Comparison of ENCODE assay signal across 8 mouse cellular contexts in the genomic region with DNA sequence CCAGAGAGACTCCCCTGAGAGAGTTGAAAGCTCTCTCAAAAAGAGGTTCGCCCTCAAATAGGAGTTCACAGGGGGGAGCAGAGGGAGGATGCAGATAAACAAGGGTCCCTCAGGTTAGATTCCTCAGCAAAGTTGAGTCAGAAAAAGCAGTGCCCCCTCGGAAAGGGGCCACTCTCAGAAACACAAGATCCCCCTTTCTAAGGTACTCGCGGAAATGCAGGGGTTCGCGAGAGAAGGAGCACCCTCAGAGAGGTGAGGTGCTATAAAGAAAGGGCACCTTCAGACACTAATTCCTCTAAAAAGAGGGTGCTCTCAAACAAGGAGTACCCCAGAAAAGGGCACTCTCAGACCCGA. TPM values are rescaled to one million over a fixed set of nuclear protein-coding genes. Genes with fewer than 3 reads are reported as not detected.
DNase-seq lines count a peak whose midpoint lies in the region; ATAC-seq and TF ChIP-seq lines count a peak whose summit lies in the region.

No protein-coding gene starts in this region.

- intact Hi-C loops in left cerebral cortex, postnatal 4 days (cut with DNase I), result no loop called here

- under 1% methylated on average over 7 of the region's 7 CpGs for WGBS in kidney, postnatal 0 days
- under 1% methylated on average over 7 of the region's 7 CpGs for WGBS in hindbrain, embryonic 13.5 days
- 0% methylated on average over 7 of the region's 7 CpGs for WGBS in midbrain, embryonic 14.5 days

- peak overlapping the region; percentile 90 for H3K9ac ChIP-seq in kidney, postnatal 0 days (ENCODE audit: low read depth, low read length)
- H3K9ac ChIP-seq in hindbrain, embryonic 13.5 days, result peak overlapping the region; percentile 82
- peak overlapping the region; percentile 64 for H3K9ac ChIP-seq in midbrain, embryonic 14.5 days (replicated peaks; ENCODE audit: low read length)

- no peak for DNase-seq in kidney, postnatal 0 days (ENCODE audit: low spot score)
- no peak for DNase-seq in kidney, adult 18-20 months
- DNase-seq in midbrain, embryonic 14.5 days, result peak; percentile 8
- DNase-seq in yolk sac, embryonic 10.5 days (ENCODE audit: low spot score), result no peak
- no peak for DNase-seq in left cerebral cortex, postnatal 4 days
- DNase-seq in frontal cortex, postnatal 25 days (ENCODE audit: low spot score in 2 of 2), result no peak

- H3K4me3 ChIP-seq in kidney, postnatal 0 days (replicated peaks; ENCODE audit: low read depth, low read length), result peak overlapping the region; percentile 98
- H3K4me3 ChIP-seq in brown adipose tissue, adult 24 weeks (ENCODE audit: insufficient read depth, low read depth, low read length), result peak overlapping the region; percentile 70
- H3K4me3 ChIP-seq in hindbrain, embryonic 13.5 days, result peak overlapping the region; percentile 89
- peak overlapping the region; percentile 95 for H3K4me3 ChIP-seq in midbrain, embryonic 14.5 days (replicated peaks; ENCODE audit: low read depth, low read length)

- peaks cover 4% of the 10 kb centered on the region; the same call in 1 of the 2 replicates for H3K4me1 ChIP-seq in kidney, postnatal 0 days (replicated peaks; ENCODE audit: insufficient read depth, low read length)
- 0 out of 2 replicates have a peak, but pooled peaks cover 4% of the 10 kb centered on the region for H3K4me1 ChIP-seq in brown adipose tissue, adult 24 weeks (ENCODE audit: control insufficient read depth, insufficient read depth, insufficient read length, low read length)
- peaks cover 27% of the 10 kb centered on the region for H3K4me1 ChIP-seq in hindbrain, embryonic 13.5 days (replicated peaks)
- peaks cover 10% of the 10 kb centered on the region; the same call in 1 of the 2 replicates for H3K4me1 ChIP-seq in midbrain, embryonic 14.5 days (ENCODE audit: control insufficient read depth, insufficient read depth, low read length)

- no peaks in the 10 kb centered on the region for H3K36me3 ChIP-seq in kidney, postnatal 0 days (ENCODE audit: insufficient read depth, low read length)
- peaks cover 7% of the 10 kb centered on the region for H3K36me3 ChIP-seq in hindbrain, embryonic 13.5 days
- H3K36me3 ChIP-seq in midbrain, embryonic 14.5 days (ENCODE audit: control insufficient read depth, insufficient read depth, low read length), result peaks cover 8% of the 10 kb centered on the region; the same call in 1 of the 2 replicates

- ATAC-seq in kidney, postnatal 0 days (replicated peaks; ENCODE audit: low FRiP score, low read depth), result no peak
- no peak for ATAC-seq in hindbrain, embryonic 13.5 days (ENCODE audit: low FRiP score)
- no peak for ATAC-seq in midbrain, embryonic 14.5 days (ENCODE audit: low FRiP score, low TSS enrichment)

- peak overlapping the region; percentile 91 for H3K4me2 ChIP-seq in kidney, postnatal 0 days (ENCODE audit: low read length)
- H3K4me2 ChIP-seq in hindbrain, embryonic 13.5 days, result peak overlapping the region; percentile 80
- H3K4me2 ChIP-seq in midbrain, embryonic 14.5 days (ENCODE audit: low read length), result peak overlapping the region; percentile 88

- no peak for TF ChIP-seq CTCF in kidney, postnatal 0 days (IDR thresholded peaks at IDR 0.05; ENCODE audit: low read depth)

- no peaks in the 10 kb centered on the region for H3K27me3 ChIP-seq in kidney, postnatal 0 days (ENCODE audit: insufficient read depth, low read length)
- H3K27me3 ChIP-seq in hindbrain, embryonic 13.5 days, result no peaks in the 10 kb centered on the region
- H3K27me3 ChIP-seq in midbrain, embryonic 14.5 days (ENCODE audit: control insufficient read depth, insufficient read depth, low read length), result no peaks in the 10 kb centered on the region

- peak overlapping the region; percentile 94 for H3K27ac ChIP-seq in kidney, postnatal 0 days
- H3K27ac ChIP-seq in brown adipose tissue, adult 24 weeks (replicated peaks; ENCODE audit: low read depth, low read length), result no peak overlapping the region
- peak overlapping the region; percentile 90 for H3K27ac ChIP-seq in hindbrain, embryonic 13.5 days
- H3K27ac ChIP-seq in midbrain, embryonic 14.5 days (replicated peaks; ENCODE audit: low read depth, low read length), result peak overlapping the region; percentile 86

- H3K9me3 ChIP-seq in kidney, postnatal 0 days (replicated peaks; ENCODE audit: low read length), result no peaks in the 10 kb centered on the region
- H3K9me3 ChIP-seq in hindbrain, embryonic 13.5 days, result no peaks in the 10 kb centered on the region
- H3K9me3 ChIP-seq in midbrain, embryonic 14.5 days (ENCODE audit: control insufficient read depth, low read length), result no peaks in the 10 kb centered on the region

RNA-seq across cellular contexts. Expression of gene Gatad2a, which starts 0.8 kb away (rescaled TPM):
- 41.7 and 49.5 TPM in 2 replicates for polyA plus RNA-seq in kidney, postnatal 0 days (2015; fragmentation: Nextera tagmentation; extraction: Ambion mirVana)
- polyA plus RNA-seq in brown adipose tissue, adult 24 weeks (2012; ENCODE audit: insufficient read depth, insufficient read length, missing spikeins), result 33.7 and 35.6 TPM in 2 replicates
- polyA plus RNA-seq in hindbrain, embryonic 13.5 days (2015; fragmentation: Nextera tagmentation; extraction: Ambion mirVana), result 25.0 and 26.6 TPM in 2 replicates
- 22.6 and 28.1 TPM in 2 replicates for polyA plus RNA-seq in midbrain, embryonic 14.5 days (2014; fragmentation: Nextera tagmentation; extraction: Ambion mirVana)
- total RNA-seq in left cerebral cortex, postnatal 4 days (2021), result 10 to 100 TPM; 41.9 to 44.8 TPM

RNA-seq across cellular contexts. Expression of gene Mau2, which starts 47.1 kb away (rescaled TPM):
- 33.8 and 36.8 TPM in 2 replicates for polyA plus RNA-seq in kidney, postnatal 0 days (2015; fragmentation: Nextera tagmentation; extraction: Ambion mirVana)
- 12.3 and 16.4 TPM in 2 replicates for polyA plus RNA-seq in brown adipose tissue, adult 24 weeks (2012; ENCODE audit: insufficient read depth, insufficient read length, missing spikeins)
- 72.0 and 80.7 TPM in 2 replicates for polyA plus RNA-seq in hindbrain, embryonic 13.5 days (2015; fragmentation: Nextera tagmentation; extraction: Ambion mirVana)
- 65.2 and 76.3 TPM in 2 replicates for polyA plus RNA-seq in midbrain, embryonic 14.5 days (2014; fragmentation: Nextera tagmentation; extraction: Ambion mirVana)
- 10 to 100 TPM; 87.6 to 88.9 TPM for total RNA-seq in left cerebral cortex, postnatal 4 days (2021)

RNA-seq across cellular contexts. Expression of gene Sugp1, which starts 47.2 kb away (rescaled TPM):
- 33.2 and 34.4 TPM in 2 replicates for polyA plus RNA-seq in kidney, postnatal 0 days (2015; fragmentation: Nextera tagmentation; extraction: Ambion mirVana)
- 7.6 and 9.0 TPM in 2 replicates for polyA plus RNA-seq in brown adipose tissue, adult 24 weeks (2012; ENCODE audit: insufficient read depth, insufficient read length, missing spikeins)
- polyA plus RNA-seq in hindbrain, embryonic 13.5 days (2015; fragmentation: Nextera tagmentation; extraction: Ambion mirVana), result 61.0 and 68.6 TPM in 2 replicates
- 49.2 and 52.7 TPM in 2 replicates for polyA plus RNA-seq in midbrain, embryonic 14.5 days (2014; fragmentation: Nextera tagmentation; extraction: Ambion mirVana)
- total RNA-seq in left cerebral cortex, postnatal 4 days (2021), result 10 to 100 TPM; 48.5 to 52.6 TPM
